Mouse (Mus musculus): ENCODE measurements around the gene Gm28035. TPM values are rescaled to one million over a fixed set of nuclear protein-coding genes. Genes with fewer than 3 reads are reported as not detected.

Gm28035 gene
- polyA plus RNA-seq, 1 experiment from 2014 or later: 0.25 TPM

DNA sequence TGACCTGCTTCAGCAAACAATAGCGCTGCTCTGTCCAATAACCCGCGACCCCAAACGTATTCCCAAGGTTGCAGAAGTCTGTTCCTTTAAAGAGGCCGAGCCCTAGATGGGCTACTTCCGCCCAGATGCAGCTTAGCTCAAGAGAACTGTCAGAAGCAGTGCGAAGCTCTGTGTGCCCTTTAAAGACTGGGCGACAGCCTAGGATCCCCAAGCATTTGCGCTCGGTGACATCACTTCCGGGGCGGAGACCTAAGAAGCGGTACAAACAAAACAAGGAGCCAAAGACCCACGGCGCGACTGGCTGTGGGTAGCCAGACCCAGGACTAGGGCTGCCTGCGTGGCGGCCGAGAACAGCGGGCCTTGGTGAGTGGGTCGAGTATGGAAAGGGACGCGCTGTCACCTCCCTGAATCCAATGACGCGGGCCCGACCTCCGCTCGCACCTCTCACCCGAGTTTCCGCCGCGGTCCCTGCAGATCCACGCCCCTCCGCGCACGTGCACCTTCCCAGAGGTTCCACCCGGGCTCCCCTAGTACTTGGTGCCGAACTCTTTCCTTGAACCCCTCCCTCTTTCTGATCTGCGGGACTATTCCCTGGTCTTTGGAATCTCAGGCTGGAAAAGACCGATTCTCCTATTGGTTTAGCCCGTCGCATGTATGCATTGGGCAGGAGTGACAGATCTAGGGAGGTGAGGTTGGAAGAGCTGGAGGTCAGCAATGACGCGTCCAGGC lies 34.6 kb upstream of the Gm28035 start, which contains the start of gene Kyat1:
Gene Kyat1, minus strand, starts transcription at position 219 of the 729 bp plus-strand sequence.
- peak within 1 kb of the TSS; percentile 59 for H3K4me2 ChIP-seq (ENCODE audit: low read length)
- peak; percentile 99 for DNase-seq
- no peaks in the 10 kb centered on the region for H3K27me3 ChIP-seq (ENCODE audit: control insufficient read depth, insufficient read depth, low read length)
- H3K4me1 ChIP-seq (ENCODE audit: control insufficient read depth, insufficient read depth, low read length): peaks cover 11% of the 10 kb centered on the region; the same call in 1 of the 2 replicates
- WGBS: under 1% methylated on average over 44 of the region's 44 CpGs
- H3K4me3 ChIP-seq (replicated peaks; ENCODE audit: low read depth, low read length): peak within 1 kb of the TSS; percentile 69
- no peaks in the 10 kb centered on the region for H3K9me3 ChIP-seq (ENCODE audit: control insufficient read depth, low read length)
- peak within 1 kb of the TSS; percentile 66 for H3K9ac ChIP-seq (replicated peaks; ENCODE audit: low read length)
- peak within 1 kb of the TSS; percentile 71 for H3K27ac ChIP-seq (replicated peaks; ENCODE audit: low read depth, low read length)
- H3K36me3 ChIP-seq (ENCODE audit: control insufficient read depth, insufficient read depth, low read length): no peaks in the 10 kb centered on the region
- peak; percentile 93 for ATAC-seq (ENCODE audit: low FRiP score, low TSS enrichment)

DNA sequence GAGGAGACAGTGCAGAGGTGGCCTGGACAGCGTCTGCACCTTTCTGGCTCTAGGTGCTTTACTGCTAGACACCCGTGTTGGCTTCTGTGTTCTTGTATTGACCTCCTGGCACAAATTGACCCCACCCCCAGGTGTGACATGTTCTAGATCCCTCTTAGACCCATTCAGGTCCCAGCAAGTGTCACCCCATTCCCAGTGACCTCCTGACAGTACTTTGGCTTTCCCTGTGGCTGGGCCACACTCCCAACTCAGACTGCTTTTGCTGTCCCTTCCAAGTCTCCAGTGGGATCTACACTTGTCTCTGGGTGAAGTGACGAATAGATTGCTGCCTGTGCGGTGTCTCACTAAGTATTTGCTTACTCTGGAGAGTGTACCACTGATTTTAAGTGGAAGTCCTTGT lies 33.0 kb upstream of the Gm28035 start:
- Histone ChIP-seq H3K27ac (replicated peaks; ENCODE audit: low read depth, low read length) (no peak overlapping the region), H3K36me3 (ENCODE audit: control insufficient read depth, insufficient read depth, low read length) (no peaks in the 10 kb centered on the region), H3K4me3 (replicated peaks; ENCODE audit: low read depth, low read length) (no peak overlapping the region), H3K4me1 (ENCODE audit: control insufficient read depth, insufficient read depth, low read length) (peaks cover 11% of the 10 kb centered on the region; the same call in 1 of the 2 replicates), H3K4me2 (ENCODE audit: low read length) (no peak overlapping the region), H3K9ac (replicated peaks; ENCODE audit: low read length) (no peak overlapping the region), H3K27me3 (ENCODE audit: control insufficient read depth, insufficient read depth, low read length) (no peaks in the 10 kb centered on the region), H3K9me3 (ENCODE audit: control insufficient read depth, low read length) (no peaks in the 10 kb centered on the region)
- no peak for ATAC-seq (ENCODE audit: low FRiP score, low TSS enrichment)
- DNase-seq: no peak
- WGBS: 81% methylated on average over 4 of the region's 4 CpGs

DNA sequence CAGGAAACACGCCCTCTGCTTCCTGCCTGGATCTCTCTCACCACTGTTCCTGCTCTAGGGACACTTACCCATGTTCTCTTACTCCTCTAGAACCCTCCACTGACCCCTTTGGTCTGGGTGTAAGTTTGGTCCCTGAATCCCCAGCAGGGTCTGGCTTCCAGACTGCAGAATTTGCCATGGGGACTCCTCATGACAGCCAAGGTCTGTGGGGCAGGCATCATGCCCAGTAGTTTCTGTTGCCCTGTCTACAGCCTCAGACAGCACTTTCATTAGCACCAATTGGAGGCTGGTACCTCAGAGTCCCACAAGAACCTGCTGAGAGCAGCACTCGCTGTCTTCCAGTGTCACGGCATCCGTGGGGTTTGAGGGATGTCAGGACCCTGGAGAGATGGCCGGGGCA lies 32.5 kb upstream of the Gm28035 start:
- no peak overlapping the region for H3K9ac ChIP-seq (replicated peaks; ENCODE audit: low read length)
- H3K9me3 ChIP-seq (ENCODE audit: control insufficient read depth, low read length): no peaks in the 10 kb centered on the region
- no peak overlapping the region for H3K27ac ChIP-seq (replicated peaks; ENCODE audit: low read depth, low read length)
- no peak overlapping the region for H3K4me3 ChIP-seq (replicated peaks; ENCODE audit: low read depth, low read length)
- H3K4me2 ChIP-seq (ENCODE audit: low read length): no peak overlapping the region
- no peaks in the 10 kb centered on the region for H3K27me3 ChIP-seq (ENCODE audit: control insufficient read depth, insufficient read depth, low read length)
- H3K36me3 ChIP-seq (ENCODE audit: control insufficient read depth, insufficient read depth, low read length): no peaks in the 10 kb centered on the region
- ATAC-seq (ENCODE audit: low FRiP score, low TSS enrichment) (no peak), DNase-seq (no peak)
- H3K4me1 ChIP-seq (ENCODE audit: control insufficient read depth, insufficient read depth, low read length): peaks cover 11% of the 10 kb centered on the region; the same call in 1 of the 2 replicates
- WGBS: 79% methylated on average over 5 of the region's 5 CpGs

DNA sequence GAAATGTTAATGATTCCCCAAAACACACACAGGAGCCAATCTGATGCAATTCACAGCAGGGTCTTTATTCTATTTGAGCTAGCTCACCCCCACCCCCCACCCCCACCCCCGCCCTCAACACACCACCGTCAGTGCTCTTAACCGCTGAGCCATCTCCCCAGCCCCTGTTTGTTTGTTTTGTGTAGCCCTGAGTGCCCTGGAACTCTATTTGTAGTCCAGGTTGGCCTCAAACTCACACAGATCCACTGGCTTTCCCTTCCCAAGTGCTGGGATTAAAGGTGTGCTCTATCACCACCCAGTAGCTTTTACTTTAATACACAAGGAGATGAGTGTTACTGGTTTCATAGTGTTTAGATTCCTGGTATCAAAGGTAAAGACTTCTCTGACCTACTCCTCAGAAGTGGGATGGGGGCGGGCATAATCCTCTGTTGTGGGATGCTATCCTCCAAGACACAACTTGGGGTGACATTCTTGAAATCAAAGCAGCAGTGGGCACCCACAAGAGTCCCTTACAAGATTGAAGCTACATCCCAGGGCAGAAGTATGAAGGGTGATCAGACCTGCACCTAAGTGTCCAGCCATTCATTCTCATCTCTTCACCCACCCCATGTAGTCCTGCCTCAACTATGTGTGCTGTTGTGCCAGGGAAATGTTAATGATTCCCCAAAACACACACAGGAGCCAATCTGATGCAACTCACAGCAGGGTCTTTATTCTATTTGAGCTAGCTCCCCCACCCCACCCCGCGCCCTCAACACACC lies 28.8 kb upstream of the Gm28035 start:
- Histone ChIP-seq H3K4me3 (replicated peaks; ENCODE audit: low read depth, low read length) (no peak overlapping the region), H3K36me3 (ENCODE audit: control insufficient read depth, insufficient read depth, low read length) (no peaks in the 10 kb centered on the region), H3K9me3 (ENCODE audit: control insufficient read depth, low read length) (no peaks in the 10 kb centered on the region), H3K9ac (replicated peaks; ENCODE audit: low read length) (no peak overlapping the region), H3K27ac (replicated peaks; ENCODE audit: low read depth, low read length) (no peak overlapping the region), H3K4me2 (ENCODE audit: low read length) (no peak overlapping the region), H3K27me3 (ENCODE audit: control insufficient read depth, insufficient read depth, low read length) (no peaks in the 10 kb centered on the region), H3K4me1 (ENCODE audit: control insufficient read depth, insufficient read depth, low read length) (peaks cover 2% of the 10 kb centered on the region; the same call in 1 of the 2 replicates)
- 72% methylated on average over 6 of the region's 6 CpGs for WGBS
- DNase-seq (no peak), ATAC-seq (ENCODE audit: low FRiP score, low TSS enrichment) (no peak)

DNA sequence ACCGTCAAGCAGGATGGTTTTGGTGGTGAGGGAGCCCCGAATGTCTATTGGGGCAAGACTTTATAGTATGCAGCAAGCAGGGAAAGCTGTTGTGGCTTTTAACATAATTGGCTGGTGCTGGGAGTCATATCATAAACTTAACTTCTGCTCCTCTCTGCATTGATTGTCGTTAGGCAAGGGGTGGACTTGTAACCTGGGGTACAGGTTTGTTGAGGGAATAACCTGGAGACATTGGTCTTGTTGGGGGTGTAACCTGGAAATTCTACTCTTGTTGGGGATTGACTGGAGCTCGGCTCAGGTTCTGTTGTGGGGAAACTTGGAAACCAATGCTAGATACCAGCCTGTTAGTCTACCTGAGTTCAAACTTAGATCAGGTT lies 28.2 kb upstream of the Gm28035 start:
- H3K4me1 ChIP-seq (ENCODE audit: control insufficient read depth, insufficient read depth, low read length): no peaks in the 10 kb centered on the region
- 78% methylated on average over 4 of the region's 4 CpGs for WGBS
- no peak for ATAC-seq (ENCODE audit: low FRiP score, low TSS enrichment)
- no peak overlapping the region for H3K4me2 ChIP-seq (ENCODE audit: low read length)
- H3K4me3 ChIP-seq (replicated peaks; ENCODE audit: low read depth, low read length): no peak overlapping the region
- DNase-seq: no peak
- H3K27ac ChIP-seq (replicated peaks; ENCODE audit: low read depth, low read length): no peak overlapping the region
- no peaks in the 10 kb centered on the region for H3K36me3 ChIP-seq (ENCODE audit: control insufficient read depth, insufficient read depth, low read length)
- H3K27me3 ChIP-seq (ENCODE audit: control insufficient read depth, insufficient read depth, low read length): no peaks in the 10 kb centered on the region
- no peak overlapping the region for H3K9ac ChIP-seq (replicated peaks; ENCODE audit: low read length)
- H3K9me3 ChIP-seq (ENCODE audit: control insufficient read depth, low read length): no peaks in the 10 kb centered on the region

DNA sequence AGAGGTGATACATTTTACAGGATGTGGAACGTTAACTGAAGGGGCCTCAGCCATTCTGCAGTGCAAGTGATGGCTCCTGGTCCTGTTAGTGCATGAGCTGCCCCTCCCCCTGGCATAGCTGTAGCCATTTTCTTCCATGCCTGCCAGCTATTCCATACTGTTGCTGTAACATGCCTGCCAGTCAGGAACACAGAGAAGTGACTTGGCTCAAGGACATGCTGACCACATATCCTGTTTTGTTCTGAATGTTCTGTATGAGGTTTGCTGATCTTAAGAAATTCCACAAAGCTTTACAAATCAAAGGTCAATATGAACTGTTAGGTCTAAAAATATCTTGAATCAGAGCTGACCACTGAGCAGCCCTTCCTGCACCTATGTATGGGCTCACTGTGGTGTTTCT lies 27.4 kb upstream of the Gm28035 start:
- no peak for ATAC-seq (ENCODE audit: low FRiP score, low TSS enrichment)
- Histone ChIP-seq H3K27me3 (ENCODE audit: control insufficient read depth, insufficient read depth, low read length) (no peaks in the 10 kb centered on the region), H3K9ac (replicated peaks; ENCODE audit: low read length) (no peak overlapping the region), H3K4me1 (ENCODE audit: control insufficient read depth, insufficient read depth, low read length) (no peaks in the 10 kb centered on the region), H3K9me3 (ENCODE audit: control insufficient read depth, low read length) (no peaks in the 10 kb centered on the region), H3K36me3 (ENCODE audit: control insufficient read depth, insufficient read depth, low read length) (no peaks in the 10 kb centered on the region), H3K27ac (replicated peaks; ENCODE audit: low read depth, low read length) (no peak overlapping the region), H3K4me3 (replicated peaks; ENCODE audit: low read depth, low read length) (no peak overlapping the region), H3K4me2 (ENCODE audit: low read length) (no peak overlapping the region)
- 89% methylated on average over 1 of the region's 1 CpGs for WGBS
- DNase-seq: no peak

DNA sequence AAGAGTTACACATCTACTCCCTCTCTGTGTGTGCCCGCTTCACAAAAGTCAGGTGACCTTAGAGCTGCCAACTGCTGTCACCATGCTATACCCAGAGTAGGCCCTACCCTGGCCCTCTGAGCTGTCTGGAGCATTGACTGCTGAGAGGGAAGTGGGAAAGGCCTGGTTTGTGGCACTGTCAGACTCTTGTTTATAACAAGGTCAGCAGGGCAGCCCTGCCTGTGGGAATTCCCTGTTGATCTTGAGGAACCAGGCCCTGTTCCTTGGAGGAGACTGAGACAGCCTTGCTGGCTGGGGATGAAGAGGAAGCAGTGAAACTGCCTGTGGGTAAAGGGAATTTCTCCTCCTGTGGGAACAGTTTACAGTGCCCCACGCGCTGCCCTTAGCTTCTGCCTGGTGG lies 25.6 kb upstream of the Gm28035 start:
- Histone ChIP-seq H3K27ac (replicated peaks; ENCODE audit: low read depth, low read length) (no peak overlapping the region), H3K4me1 (ENCODE audit: control insufficient read depth, insufficient read depth, low read length) (no peaks in the 10 kb centered on the region), H3K9me3 (ENCODE audit: control insufficient read depth, low read length) (no peaks in the 10 kb centered on the region), H3K9ac (replicated peaks; ENCODE audit: low read length) (no peak overlapping the region), H3K27me3 (ENCODE audit: control insufficient read depth, insufficient read depth, low read length) (no peaks in the 10 kb centered on the region), H3K4me3 (replicated peaks; ENCODE audit: low read depth, low read length) (no peak overlapping the region), H3K36me3 (ENCODE audit: control insufficient read depth, insufficient read depth, low read length) (no peaks in the 10 kb centered on the region), H3K4me2 (ENCODE audit: low read length) (no peak overlapping the region)
- WGBS: 91% methylated on average over 3 of the region's 3 CpGs
- ATAC-seq (ENCODE audit: low FRiP score, low TSS enrichment) (no peak), DNase-seq (no peak)

DNA sequence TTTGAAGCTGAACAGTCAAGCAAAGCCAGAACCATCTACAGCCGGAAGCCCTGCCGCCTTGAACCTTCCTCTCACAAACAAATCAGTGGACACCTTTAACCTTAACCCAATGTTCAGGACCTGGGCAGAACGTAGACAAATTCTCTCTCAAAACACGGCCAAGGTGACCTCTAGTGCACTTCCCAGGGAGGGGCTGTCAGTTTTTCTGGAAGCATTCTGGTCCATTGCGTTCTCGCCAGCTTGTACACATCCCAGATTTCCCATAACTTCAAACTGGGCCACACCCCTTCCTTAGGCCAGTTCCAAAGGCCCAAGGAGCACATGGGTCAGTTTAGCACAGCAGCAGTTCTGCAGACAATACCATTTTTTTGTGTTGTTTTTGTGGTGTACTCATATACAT lies 24.9 kb upstream of the Gm28035 start:
- H3K4me2 ChIP-seq (ENCODE audit: low read length): no peak overlapping the region
- H3K27me3 ChIP-seq (ENCODE audit: control insufficient read depth, insufficient read depth, low read length): no peaks in the 10 kb centered on the region
- no peak for DNase-seq
- H3K4me3 ChIP-seq (replicated peaks; ENCODE audit: low read depth, low read length): no peak overlapping the region
- no peak overlapping the region for H3K27ac ChIP-seq (replicated peaks; ENCODE audit: low read depth, low read length)
- H3K9ac ChIP-seq (replicated peaks; ENCODE audit: low read length): no peak overlapping the region
- no peaks in the 10 kb centered on the region for H3K4me1 ChIP-seq (ENCODE audit: control insufficient read depth, insufficient read depth, low read length)
- ATAC-seq (ENCODE audit: low FRiP score, low TSS enrichment): no peak
- no peaks in the 10 kb centered on the region for H3K36me3 ChIP-seq (ENCODE audit: control insufficient read depth, insufficient read depth, low read length)
- 86% methylated on average over 6 of the region's 6 CpGs for whole genome bisulfite sequencing
- H3K9me3 ChIP-seq (ENCODE audit: control insufficient read depth, low read length): no peaks in the 10 kb centered on the region

DNA sequence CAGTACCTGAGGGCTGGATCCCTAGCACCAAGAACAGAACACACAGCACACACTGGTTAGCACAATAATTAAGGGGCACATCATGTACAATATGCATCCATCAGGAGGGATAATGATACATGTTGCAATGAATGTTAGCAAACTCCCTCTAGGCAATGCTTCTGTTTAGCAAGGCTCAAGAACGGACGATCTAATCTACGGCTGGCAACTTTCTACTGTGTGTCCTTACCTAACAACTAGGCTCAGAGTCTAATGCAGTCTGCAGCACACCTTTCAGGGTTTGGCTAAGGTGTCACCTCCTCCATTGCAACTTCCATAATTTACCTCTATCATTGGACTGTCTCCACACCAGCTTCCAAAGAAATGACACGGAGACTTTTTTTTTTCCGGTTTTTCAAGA lies 24.1 kb upstream of the Gm28035 start:
- no peaks in the 10 kb centered on the region for H3K4me1 ChIP-seq (ENCODE audit: control insufficient read depth, insufficient read depth, low read length)

More for the DNA sequence above, 24.1 kb upstream of the Gm28035 start:
- Histone ChIP-seq H3K4me2 (ENCODE audit: low read length) (no peak overlapping the region), H3K4me3 (replicated peaks; ENCODE audit: low read depth, low read length) (no peak overlapping the region), H3K9ac (replicated peaks; ENCODE audit: low read length) (no peak overlapping the region), H3K27ac (replicated peaks; ENCODE audit: low read depth, low read length) (no peak overlapping the region), H3K36me3 (ENCODE audit: control insufficient read depth, insufficient read depth, low read length) (no peaks in the 10 kb centered on the region), H3K9me3 (ENCODE audit: control insufficient read depth, low read length) (no peaks in the 10 kb centered on the region), H3K27me3 (ENCODE audit: control insufficient read depth, insufficient read depth, low read length) (no peaks in the 10 kb centered on the region)
- DNase-seq (no peak), ATAC-seq (ENCODE audit: low FRiP score, low TSS enrichment) (no peak)
- WGBS: 94% methylated on average over 5 of the region's 5 CpGs

Data from midbrain, embryonic 14.5 days (tissue).